Mouse (Mus musculus) c-Kit-negative CD71-positive TER-119-positive erythroid progenitor cells, embryonic 14.5 days (primary cell): ENCODE results near the gene Coa3.
A peak's percentile ranks its signal among the peaks of the same experiment; 100 is the strongest.

Experiments used
- DNase-seq: peaks from one replicate; pipeline ENCODE4 v3.0.0-alpha.2; 2013; ENCODE audit warnings: low read depth, low spot score

Gene Coa3

GRCm38 (mm10) chr11:101282896-101283295, 4.0 kb upstream of the Coa3 start:
- no peak for DNase-seq

DNA sequence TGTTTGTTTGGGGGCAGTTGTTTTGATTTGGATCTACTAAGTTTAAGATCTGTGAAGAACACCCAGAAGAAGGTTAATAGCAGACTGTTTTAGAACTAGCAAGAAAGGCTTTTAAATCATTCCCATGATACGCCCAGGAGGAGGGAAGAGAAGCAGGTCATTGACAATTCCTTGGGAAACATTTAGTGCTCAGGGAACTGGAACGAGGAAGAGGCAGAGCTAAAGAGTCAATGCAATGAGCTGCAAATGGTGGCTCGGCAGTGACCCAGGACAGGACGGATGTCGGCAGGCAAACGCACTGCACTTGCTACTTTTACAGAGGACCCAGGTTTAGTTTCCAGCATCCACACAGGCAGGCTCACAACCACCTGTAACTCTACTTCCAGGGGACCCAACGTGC, 1.9 kb upstream of the Coa3 start:
- no peak for DNase-seq

DNA sequence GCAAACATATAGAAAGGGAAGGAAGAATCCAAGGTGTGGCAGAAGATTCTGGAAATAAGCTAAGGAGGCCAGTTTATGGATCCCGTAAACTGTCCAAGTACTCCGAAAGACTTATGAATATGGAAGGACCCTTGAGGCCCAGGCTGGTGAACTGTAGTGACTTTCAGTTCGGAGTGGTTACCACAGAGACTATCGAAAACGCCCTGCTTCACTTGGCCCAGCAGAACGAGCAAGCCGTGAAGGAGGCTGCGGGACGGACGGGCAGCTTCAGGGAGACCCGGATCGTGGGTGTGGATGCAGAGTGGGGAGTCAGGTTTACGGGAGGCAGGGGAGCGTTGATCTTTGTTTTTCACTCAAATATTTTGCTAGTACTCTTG, 267 bp upstream of the Coa3 start:
- DNase-seq: no peak

GRCm38 (mm10) chr11:101277381-101278222, 1.3 kb downstream of the Coa3 start:
- no peak for DNase-seq

DNA sequence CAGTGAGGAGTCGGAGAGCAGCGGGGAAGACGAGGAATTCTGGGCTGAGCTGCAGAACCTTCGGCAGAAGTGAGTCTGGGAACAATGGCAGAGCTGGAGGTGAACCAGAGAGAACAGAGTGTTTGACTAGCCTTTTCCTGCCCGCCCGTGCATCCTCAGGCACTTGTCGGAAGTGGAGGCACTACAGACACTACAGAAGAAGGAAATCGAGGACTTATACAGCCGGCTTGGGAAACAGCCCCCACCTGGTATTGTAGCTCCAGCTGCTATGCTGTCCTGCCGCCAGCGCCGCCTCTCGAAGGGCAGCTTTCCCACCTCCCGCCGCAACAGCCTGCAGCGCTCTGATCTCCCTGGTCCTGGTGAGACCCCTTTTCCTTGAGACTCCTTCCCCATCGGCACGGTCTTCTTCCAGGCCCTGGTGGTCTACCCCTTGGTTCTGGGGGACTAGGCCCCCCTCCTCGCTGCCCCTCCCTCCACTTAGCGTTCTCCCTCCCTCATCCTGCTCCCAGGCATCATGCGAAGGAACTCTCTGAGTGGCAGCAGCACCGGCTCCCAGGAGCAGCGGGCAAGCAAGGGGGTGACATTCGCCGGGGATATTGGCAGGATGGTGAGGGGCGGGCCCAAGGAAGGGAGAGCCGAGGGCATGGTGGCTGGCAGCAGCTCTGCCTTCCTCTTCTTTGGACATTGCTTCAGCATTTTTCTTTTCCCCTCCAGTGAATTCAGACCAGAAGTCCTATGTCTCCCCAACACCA, 2.4 kb downstream of the Coa3 start:
- no peak for DNase-seq

- DNase-seq: no peak
These were observed 3.6 kb downstream of the Coa3 start for GRCm38 (mm10) chr11:101275309-101275708.

DNA sequence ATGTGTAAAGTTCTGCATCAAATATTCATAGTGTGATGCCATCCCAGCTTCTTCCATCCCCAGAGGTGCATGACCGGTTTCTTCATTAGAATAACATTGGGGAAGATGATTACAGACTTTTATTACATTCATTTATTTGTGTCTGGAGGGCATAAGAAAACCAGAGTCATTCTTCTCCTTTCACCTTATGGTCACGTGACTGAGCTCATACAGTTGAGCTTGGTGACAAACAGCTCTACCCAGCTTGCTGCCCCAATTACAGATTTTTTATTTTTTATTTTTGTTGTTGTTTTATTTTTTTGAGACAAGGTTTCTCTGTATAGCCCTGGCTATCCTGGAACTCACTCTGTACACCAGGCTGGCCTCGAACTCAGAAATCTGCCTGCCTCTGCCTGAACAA, 6.5 kb downstream of the Coa3 start:
- DNase-seq: no peak

- no peak for DNase-seq
These were observed 9.3 kb downstream of the Coa3 start for GRCm38 (mm10) chr11:101269577-101270116.

- DNase-seq: no peak
These were observed 13.0 kb downstream of the Coa3 start for GRCm38 (mm10) chr11:101265906-101266305.

- no peak for DNase-seq
These were observed 13.9 kb downstream of the Coa3 start for GRCm38 (mm10) chr11:101264954-101265471.

DNA sequence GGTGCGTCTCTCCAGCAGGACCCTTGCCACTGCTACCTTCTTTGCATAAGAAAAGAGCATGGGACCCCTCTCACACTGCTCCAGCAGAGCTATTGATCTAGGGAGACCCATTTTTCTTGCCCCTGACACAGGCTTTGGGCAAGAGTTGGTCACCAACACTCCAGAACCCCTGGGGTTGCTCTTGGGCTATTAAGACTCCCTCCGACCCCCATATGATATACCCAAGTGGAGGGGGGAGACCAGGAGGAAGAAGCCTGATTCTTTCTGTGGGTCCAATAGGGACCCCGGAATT, 15.0 kb downstream of the Coa3 start:
- no peak for DNase-seq

DNA sequence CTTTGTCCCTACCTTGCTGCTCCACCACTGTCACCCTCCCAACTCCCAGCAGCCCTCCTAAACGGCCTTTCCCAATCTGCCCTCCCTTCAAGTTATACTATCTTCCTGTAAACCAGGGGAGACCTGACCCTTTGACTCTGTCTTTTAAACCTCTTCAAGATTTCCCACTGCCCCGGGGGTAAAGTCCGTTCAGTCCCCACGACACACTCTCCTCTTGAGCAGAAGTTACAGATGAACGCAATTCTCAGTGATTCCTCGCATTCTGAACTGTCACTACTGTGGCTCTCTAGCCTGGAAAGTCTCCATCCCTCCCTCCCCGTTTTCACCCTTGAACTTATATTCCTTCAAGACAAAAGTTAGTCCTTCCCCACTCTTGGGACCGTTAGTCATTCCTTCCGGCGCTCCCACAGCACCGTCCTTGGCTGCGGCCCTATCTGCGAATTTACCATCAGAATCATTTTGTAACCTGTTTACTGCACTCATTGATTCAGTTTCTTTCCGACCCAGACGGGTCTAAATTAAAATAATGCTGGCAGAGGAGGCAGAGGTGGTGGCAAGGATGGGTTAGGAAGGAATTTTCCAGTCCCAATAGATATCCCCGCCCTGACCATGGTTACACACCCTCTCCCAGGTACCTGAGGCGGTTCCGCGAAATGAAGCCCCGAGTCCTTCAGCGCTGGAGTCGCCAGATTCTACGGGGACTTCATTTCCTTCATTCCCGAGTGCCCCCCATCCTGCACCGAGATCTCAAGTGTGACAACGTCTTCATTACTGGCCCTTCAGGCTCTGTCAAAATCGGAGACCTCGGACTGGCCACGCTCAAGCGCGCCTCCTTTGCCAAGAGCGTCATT, 15.6 kb downstream of the Coa3 start:
- DNase-seq: no peak

GRCm38 (mm10) chr11:101262272-101262967, 16.5 kb downstream of the Coa3 start:
- DNase-seq: no peak

GRCm38 (mm10) chr11:101260826-101261380, 18.0 kb downstream of the Coa3 start:
- no peak for DNase-seq

GRCm38 (mm10) chr11:101259948-101260825, 18.7 kb downstream of the Coa3 start, which contains the start of gene Wnk4:
TSS of gene Wnk4 (plus strand) at chr11:101260567.
- peak; percentile 62 for DNase-seq

DNA sequence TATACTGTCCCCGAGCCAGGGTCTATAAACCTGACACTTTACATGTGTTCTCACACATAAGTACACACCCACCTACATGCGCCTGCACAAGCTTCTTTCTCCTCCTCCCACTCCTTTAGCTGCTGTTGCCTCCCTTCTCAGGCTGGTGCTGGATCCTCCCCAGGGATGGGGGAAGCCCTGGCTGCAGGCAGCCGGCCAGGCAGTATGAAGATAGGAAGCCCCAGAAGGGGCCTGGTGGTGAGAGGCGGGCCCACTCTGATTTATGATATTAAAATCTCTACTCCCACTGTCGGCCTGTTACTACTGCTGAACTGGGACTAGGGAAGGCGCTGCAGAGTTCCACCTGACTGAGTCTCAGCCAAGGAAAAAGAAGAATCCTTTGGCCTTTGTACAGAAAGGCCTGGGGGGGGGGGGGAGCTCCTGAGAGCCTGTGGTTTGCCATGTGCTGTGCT, 19.6 kb downstream of the Coa3 start:
- no peak for DNase-seq

DNA sequence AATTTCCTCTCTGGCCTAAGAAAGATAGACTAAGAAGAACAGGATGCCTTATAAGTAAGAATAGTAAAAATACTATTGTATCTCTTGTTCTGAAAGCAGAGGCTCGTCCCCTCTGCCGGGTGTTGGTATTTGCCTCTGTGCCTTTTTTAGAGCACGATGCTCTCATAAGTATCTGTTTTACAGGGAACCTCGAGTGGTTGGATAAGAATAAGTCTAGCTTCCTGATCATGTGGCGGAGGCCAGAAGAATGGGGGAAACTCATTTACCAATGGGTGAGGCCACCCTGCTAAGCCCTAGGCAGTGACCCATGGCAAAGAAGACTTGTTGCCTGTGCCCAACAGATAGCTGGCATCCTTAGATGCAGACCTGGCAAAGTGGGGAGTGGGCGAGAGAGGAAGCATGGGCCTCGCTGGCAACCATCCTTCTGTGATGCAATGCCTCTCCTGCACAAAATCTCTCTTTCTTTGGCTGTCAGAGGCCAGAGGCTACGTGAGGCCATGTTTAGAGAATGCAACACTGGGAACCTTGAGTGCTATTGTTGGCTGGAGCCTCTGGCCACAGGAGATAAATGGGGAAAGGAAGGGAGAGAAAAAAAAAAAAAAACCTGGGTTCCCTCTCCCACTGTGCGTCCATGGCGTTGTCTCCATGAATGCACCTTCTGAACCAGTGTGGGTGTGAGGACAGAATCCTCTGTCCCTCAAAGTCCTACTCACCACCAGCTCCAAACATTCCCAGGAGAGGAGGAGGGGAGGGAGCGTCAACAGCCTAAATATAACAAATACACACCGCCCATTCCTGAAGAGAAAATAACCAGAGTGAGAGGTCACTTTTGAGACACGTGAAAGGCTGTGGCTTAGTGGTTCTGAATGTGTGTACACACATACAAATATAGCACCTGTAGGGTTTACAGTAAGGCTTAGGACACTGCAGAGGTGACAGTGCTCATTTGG, 22.8 kb downstream of the Coa3 start:
- no peak for DNase-seq

- peak; percentile 77 for DNase-seq
These were observed 25.1 kb downstream of the Coa3 start, which contains the start of gene Vps25 for GRCm38 (mm10) chr11:101253613-101254389. TSS of gene Vps25 (plus strand) at chr11:101253707.
